Mouse (Mus musculus): Measurements from ENCODE around the gene Srpk2.
A peak's percentile ranks its signal among the peaks of the same experiment; 100 is the strongest.
"Not testable (repeated sequence)": the region's sequence is repeated elsewhere in the genome, so short reads cannot be mapped to it uniquely, and the experiment has no call there.

Srpk2 gene

GRCm38 (mm10) chr5:23612856-23613255, 71.6 kb downstream of the Srpk2 start:
- DNase-seq (ENCODE audit: low spot score): no peak

DNA sequence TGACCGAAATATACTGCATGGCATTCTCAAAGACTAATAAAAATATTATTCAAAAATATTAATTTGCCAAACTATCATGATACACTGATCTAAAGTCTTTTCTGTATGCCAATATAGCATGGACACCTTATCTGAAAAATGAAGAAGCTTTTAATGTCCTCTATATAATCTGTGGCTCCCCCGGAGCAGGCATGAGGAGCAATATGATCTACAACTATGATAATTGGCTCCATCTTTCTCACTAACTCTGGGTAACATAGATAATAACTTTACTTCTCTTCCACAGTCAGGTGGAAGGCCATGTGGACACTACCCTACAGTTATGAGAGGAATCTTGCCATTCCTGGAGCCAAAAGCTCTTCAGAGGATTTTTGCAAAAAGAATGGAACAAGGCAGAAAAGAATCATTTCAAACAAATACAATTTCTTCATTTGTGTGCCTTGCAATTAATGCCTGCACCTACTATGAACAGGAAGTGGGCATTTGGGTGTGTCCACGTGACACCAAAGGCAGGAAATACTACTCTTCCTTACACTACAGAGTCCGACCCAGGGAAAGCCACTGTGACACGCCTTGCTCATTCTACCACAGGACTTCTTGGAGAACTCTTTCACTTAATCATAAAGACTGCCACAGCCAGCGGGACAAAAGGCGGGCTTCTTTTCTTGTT, 80.2 kb downstream of the Srpk2 start:
- no peak for DNase-seq (ENCODE audit: low spot score)

DNA sequence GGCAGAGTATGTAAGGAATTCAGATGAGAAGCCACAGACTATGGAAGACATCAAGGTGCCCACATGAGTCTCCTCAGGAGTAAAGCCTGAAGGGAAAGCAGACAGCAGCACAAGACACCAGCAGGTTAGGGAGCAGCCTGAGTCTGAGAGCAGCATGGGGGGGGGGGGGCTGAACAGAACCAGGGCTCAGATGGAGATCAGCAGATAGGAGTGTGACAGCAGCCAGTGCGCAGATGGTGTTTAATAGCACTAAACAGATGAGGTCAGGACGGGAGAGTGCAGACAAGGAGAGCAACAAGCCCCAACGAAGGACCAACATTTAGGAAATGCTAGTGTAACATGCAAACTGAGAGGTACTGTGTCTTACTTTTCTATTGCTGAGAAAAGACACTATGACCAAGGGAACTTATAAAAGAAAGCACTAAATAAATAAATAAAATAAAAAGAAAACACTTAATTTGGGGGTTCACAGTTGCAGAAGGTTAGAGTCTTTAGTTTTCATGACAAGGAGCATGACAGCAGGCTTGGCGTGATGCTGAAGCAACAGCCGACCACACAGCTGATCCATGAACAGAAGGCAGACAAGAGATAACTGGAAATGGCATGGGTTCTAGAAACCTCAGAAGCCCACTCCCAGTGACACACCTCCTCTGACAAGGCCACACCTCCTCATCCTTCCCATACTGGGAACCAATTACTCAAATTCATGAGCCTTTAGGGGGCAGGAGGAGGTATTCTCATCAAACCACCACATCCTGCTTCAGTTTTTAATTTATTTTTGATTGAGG, 84.5 kb downstream of the Srpk2 start:
- no peak for DNase-seq (ENCODE audit: low spot score)

DNA sequence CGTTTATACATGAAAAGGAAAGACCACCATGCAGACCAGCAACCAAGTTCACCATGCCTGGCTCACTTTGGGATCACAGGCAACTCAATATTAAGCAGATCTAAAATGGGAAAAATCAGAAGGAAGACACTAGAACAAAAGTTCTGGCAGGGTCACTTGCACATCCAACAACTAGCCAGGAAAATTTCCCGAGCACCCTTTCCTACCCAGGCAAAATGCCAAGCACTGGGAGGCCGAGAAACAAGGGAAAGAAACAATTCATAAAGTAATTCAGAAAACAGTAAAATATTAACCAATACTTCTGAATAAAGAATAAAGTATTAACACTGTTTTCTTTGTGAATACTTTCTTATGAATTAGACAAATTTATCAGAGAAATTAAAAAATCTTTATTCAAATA, 85.2 kb downstream of the Srpk2 start:
- peak; percentile 75 for DNase-seq (ENCODE audit: low spot score)

GRCm38 (mm10) chr5:23598491-23598890, 85.9 kb downstream of the Srpk2 start:
- peak; percentile 32 for DNase-seq (ENCODE audit: low spot score)

DNA sequence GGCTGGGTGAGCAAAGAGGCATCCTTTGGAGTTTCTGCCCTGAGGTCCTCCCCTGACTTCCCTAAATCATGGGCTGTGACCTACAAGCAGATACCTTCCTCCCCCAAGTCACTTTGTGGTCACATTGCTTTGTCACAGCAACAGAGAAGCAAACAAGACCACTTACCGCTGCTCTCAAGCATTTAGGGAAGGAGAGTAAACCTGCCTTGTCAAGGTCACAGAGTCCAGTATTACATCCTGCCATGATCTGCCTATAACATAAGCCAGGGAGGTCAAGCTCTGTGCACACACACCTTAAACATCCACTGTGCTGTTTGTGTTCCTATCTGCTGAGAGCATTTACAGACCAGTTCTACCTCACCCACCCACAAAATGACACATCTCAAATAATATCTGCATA, 86.4 kb downstream of the Srpk2 start:
- no peak for DNase-seq (ENCODE audit: low spot score)

- DNase-seq (ENCODE audit: low spot score): no peak
Observed at GRCm38 (mm10) chr5:23597260-23597864, 87.1 kb downstream of the Srpk2 start.

DNA sequence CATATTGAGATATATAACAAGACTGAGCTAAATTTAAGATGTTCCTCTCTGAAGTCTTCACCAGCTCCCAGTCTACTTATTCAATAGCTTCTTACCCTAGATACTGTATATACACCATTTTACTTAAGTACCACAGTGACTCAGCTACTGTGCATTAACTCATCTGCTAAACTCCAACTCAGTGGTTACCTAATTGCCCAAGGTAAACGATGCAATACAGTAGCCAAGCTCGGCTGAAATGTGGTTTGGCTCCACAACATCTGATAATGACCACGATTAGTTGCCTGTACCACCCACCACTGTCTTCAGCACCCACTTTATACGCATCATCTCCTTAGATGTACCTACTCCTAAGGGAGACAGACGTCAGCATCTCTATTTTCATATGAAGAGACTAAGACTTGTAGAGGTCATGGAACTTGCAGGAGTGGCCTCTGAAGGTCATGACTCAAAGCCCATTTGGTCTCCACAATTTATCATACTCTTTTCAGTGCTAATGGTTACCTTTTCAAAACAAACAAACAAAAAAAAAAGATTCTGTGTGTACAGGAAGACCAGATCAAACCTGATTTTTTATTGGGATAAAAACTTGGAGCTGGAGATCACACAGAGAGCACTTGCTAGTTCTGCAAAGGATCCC, 88.0 kb downstream of the Srpk2 start:
- no peak for DNase-seq (ENCODE audit: low spot score)

GRCm38 (mm10) chr5:23590298-23590697, 94.1 kb downstream of the Srpk2 start:
- not testable (repeated sequence) for DNase-seq (ENCODE audit: low spot score)

- DNase-seq (ENCODE audit: low spot score): no peak
Observed at GRCm38 (mm10) chr5:23587614-23588013, 96.8 kb downstream of the Srpk2 start.

DNA sequence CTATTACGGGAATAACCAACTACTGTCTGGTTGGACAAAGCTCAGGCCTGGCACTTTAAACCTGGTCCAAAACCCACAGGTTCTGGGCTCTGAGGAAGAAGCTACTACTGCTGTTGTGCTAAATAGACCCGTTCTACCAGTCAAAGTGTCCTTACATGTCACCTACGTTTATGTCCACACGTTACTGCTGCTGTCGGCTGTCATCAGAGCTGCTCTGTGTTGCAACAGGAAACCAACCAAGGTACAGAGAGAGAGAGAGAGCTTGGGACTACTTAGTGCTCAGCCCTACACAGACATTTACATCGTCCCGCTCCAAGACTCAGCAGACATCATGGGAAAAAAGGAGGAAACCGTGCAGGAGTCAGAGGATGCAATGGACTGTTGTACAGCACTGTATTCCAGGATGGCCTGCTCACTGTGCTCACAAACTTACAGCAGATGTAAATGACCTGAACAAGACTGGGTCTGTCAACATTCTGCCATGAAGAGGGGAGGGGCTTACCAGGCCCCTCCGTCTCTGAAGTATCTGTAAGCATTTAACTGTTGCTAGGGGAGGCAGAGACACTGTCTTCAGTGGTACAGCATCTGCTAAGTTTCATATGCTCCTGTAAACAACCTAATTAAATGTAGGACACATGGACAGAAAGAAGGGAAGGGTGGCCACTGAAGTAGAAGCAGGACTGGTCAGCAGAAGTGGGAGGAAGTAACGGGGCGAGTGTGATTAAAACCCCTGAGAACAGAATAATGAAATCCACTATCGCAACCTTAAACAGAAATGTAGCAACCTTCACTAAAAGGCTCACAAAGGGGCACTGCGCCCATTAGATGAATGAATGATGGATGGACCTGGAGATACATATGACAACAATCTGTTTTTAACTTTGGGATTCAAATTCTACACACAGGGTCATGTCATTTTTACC, 97.6 kb downstream of the Srpk2 start:
- no peak for DNase-seq (ENCODE audit: low spot score)

DNA sequence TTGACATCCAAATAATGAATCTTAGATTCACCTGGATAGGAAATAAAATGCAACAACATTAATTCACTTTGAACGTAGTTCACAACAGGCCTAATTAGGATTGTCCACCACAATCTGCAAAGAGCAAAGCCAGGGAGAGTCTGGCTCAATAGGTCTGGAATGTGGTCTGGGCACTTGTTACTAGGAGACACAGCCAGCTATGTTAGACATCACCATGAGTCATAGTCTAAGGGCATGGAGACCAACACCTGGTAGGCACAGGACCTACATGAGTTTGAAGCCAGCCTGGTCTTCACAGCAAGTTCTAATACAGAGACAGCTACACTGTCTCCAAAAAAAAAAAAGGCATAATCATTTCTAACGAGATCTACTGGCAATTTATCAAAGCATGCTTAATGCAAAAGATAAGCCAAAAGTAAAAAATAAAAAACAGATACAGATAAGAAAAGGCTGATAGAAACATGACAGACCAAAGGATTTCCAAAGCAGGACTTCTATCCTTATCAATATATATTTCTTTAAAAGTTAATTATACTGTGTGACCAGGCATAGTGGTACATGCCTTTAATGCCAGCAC, 102.8 kb downstream of the Srpk2 start:
- no peak for DNase-seq (ENCODE audit: low spot score)

GRCm38 (mm10) chr5:23579120-23579880, 105.1 kb downstream of the Srpk2 start:
- DNase-seq (ENCODE audit: low spot score): no peak

DNA sequence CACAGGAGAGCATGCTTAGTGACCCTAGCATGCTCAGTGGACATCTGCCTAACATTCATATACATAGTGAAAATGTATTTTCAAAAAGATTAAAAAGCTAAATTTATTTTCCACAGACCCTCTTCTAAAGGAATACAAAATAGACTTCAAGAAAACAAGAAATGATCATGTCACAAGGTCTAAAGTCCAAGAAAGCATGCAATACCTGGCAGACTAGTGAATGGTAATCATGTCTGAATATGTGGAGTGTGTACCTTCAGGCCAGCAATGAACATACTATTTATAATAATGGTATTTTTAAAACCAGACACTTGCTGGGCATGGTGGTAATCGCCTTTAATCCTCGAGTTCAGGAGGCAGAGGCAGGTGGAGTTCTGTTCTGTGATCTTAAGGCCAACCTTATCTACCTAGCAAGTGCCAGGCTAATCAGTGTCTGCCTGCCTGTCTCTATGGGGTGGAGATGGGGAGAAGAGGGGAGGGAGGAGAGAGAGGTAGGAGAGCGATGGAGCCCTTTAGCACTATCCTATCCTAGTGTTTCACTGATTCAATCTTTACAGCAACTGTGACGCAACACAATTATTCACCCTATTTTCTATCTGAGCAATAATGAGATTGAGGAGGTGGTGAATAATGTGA, 106.0 kb downstream of the Srpk2 start:
- DNase-seq (ENCODE audit: low spot score): no peak

- DNase-seq (ENCODE audit: low spot score): no peak
Observed at GRCm38 (mm10) chr5:23577847-23578246, 106.6 kb downstream of the Srpk2 start.

GRCm38 (mm10) chr5:23576336-23577094, 107.9 kb downstream of the Srpk2 start:
- DNase-seq (ENCODE audit: low spot score): no peak

DNA sequence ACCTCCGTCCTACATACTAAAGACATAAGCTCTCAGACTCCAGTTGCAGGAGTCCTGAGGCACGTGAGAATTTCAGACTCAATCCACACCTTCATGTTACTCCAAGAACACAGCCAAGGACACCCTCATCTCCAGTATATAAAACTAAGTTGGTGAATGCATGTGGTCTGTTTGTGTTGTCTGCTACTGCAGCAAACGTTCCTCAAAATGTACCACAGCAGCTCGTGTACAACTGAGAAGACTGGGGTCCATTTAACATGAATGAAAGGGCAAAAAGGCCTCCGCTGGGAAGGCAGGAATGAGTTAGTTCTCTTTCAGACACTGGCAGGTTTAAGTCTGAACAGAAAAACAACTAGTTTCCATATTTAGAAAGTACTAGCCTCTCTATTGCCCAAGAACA, 110.5 kb downstream of the Srpk2 start:
- no peak for DNase-seq (ENCODE audit: low spot score)

DNA sequence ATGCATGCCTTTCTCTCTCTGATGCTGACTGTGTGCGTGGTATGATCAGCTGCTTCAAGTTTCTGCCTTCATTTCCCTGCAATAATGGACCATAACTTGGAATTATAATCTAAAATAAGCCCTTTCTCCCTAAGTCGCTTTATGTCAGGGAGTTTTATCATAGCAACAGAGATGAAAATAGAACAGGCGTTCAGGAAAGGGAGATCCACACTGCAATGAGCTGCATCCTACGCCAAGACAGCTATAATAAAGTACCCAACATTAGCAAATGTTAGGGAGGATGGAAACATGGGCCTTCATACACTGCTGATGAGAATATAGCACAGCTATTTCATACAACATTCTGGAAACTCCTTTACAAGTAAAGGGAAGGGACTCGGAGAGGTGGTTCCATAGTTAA, 116.2 kb downstream of the Srpk2 start:
- no peak for DNase-seq (ENCODE audit: low spot score)

DNA sequence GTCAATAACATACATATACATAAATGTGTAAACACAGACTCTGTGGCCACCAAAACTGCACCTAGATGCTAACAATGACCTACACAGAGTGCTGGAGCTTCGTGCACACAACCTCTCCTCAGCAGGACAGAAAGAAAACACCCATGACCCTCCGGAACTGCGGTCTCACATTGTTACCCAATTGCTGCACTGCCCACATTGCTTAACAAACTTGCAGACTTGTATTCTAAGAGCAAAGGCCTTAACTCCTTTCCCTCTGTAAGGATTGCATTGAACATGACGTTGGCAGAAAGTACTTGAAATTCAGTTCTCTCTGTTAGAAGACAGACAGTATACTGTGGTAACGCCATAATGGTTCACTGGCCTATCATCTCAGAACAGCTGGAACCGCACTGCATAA, 118.0 kb downstream of the Srpk2 start:
- DNase-seq (ENCODE audit: low spot score): peak; percentile 37
